Mouse (Mus musculus): Measurements from ENCODE around the gene Sftpd. TPM values are rescaled to one million over a fixed set of nuclear protein-coding genes. Genes with fewer than 3 reads are reported as not detected.

Sftpd gene
- polyA plus RNA-seq, 1 experiment from 2014 or later: not detected

DNA sequence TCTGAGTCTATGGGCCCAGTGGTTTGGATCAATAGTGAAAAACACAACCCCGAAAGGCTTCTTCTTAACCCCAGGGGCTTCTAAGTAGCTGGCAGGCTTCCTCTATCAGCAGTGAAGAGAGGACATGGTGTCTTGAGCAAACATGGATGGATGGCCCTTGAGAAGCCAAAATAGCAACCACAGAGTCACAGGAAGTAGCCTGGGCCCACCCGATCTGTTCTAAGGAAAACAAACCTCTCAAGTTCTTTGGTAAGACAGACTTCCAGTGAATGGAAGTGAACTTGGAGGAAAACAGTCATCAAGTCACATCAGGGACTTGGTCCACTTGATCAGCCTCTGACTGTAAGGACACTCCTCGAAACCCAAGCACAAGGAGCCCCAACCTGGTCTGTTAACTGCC is 38.0 kb downstream of the Sftpd start:
- no peak for DNase-seq (ENCODE audit: low spot score)
- WGBS: 85% methylated on average over 3 of the region's 3 CpGs

DNA sequence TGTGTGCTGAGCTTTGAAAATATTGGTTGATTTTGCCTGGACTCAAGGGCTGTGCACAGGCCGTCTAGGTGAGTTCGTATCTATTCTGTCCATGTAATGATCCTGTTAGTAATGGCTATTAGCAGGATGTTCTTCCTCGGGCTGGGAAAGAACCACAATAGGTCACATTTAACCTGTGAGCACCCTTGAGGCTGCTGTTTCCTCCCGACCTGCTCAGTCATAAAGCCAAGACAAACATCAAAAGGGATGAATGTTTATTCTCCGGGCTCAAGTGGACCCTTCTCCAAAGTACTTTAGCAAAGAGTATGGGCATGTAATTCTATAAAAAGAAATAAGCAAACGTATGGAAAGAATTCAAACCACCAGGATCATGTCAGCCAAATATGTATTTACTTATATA is 38.9 kb downstream of the Sftpd start:
- DNase-seq (ENCODE audit: low spot score): no peak
- H3K4me1 ChIP-seq: no peaks in the 10 kb centered on the region
- WGBS: 77% methylated on average over 6 of the region's 6 CpGs
- no peaks in the 10 kb centered on the region for H3K9me3 ChIP-seq
- H3K36me3 ChIP-seq (replicated peaks): no peaks in the 10 kb centered on the region
- no peak overlapping the region for H3K4me3 ChIP-seq
- no peaks in the 10 kb centered on the region for H3K27me3 ChIP-seq (replicated peaks; ENCODE audit: low read depth, poor library complexity, severe bottlenecking)
- no peak overlapping the region for H3K27ac ChIP-seq (replicated peaks)

More for the DNA sequence above, 38.0 kb downstream of the Sftpd start:
- Histone ChIP-seq H3K27me3 (replicated peaks; ENCODE audit: low read depth, poor library complexity, severe bottlenecking) (no peaks in the 10 kb centered on the region), H3K4me3 (no peak overlapping the region), H3K9me3 (no peaks in the 10 kb centered on the region), H3K4me1 (no peaks in the 10 kb centered on the region), H3K27ac (replicated peaks) (no peak overlapping the region), H3K36me3 (replicated peaks) (no peaks in the 10 kb centered on the region)

GRCm38 (mm10) chr14:41140686-41141085 is 44.3 kb downstream of the Sftpd start:
- WGBS: 89% methylated on average over 1 of the region's 1 CpGs
- Histone ChIP-seq H3K4me1 (no peaks in the 10 kb centered on the region), H3K27ac (replicated peaks) (no peak overlapping the region), H3K9me3 (no peaks in the 10 kb centered on the region), H3K4me3 (no peak overlapping the region), H3K27me3 (replicated peaks; ENCODE audit: low read depth, poor library complexity, severe bottlenecking) (no peaks in the 10 kb centered on the region), H3K36me3 (replicated peaks) (no peaks in the 10 kb centered on the region)
- no peak for DNase-seq (ENCODE audit: low spot score)

GRCm38 (mm10) chr14:41137006-41137405 is 47.9 kb downstream of the Sftpd start:
- Histone ChIP-seq H3K9me3 (no peaks in the 10 kb centered on the region), H3K4me3 (no peak overlapping the region), H3K27me3 (replicated peaks; ENCODE audit: low read depth, poor library complexity, severe bottlenecking) (no peaks in the 10 kb centered on the region), H3K4me1 (no peaks in the 10 kb centered on the region), H3K36me3 (replicated peaks) (no peaks in the 10 kb centered on the region), H3K27ac (replicated peaks) (no peak overlapping the region)
- no peak for DNase-seq (ENCODE audit: low spot score)

GRCm38 (mm10) chr14:41131540-41131939 is 53.4 kb downstream of the Sftpd start, which contains the start of gene Sftpa1:
Sftpa1 (plus strand) TSS chr14:41131782.
- WGBS: 83% methylated on average over 7 of the region's 7 CpGs
- Histone ChIP-seq H3K4me3 (no peak within 1 kb of the TSS), H3K4me1 (no peaks in the 10 kb centered on the region), H3K9me3 (no peaks in the 10 kb centered on the region), H3K27me3 (replicated peaks; ENCODE audit: low read depth, poor library complexity, severe bottlenecking) (no peaks in the 10 kb centered on the region), H3K27ac (replicated peaks) (no peak within 1 kb of the TSS), H3K36me3 (replicated peaks) (no peaks in the 10 kb centered on the region)
- no peak for DNase-seq (ENCODE audit: low spot score)

- no peaks in the 10 kb centered on the region for H3K4me1 ChIP-seq
- no peaks in the 10 kb centered on the region for H3K27me3 ChIP-seq (replicated peaks; ENCODE audit: low read depth, poor library complexity, severe bottlenecking)
- WGBS: 19% methylated on average over 4 of the region's 4 CpGs
- peak; percentile 49 for DNase-seq (ENCODE audit: low spot score)
- no peaks in the 10 kb centered on the region for H3K36me3 ChIP-seq (replicated peaks)
- no peaks in the 10 kb centered on the region for H3K9me3 ChIP-seq
- H3K27ac ChIP-seq (replicated peaks): no peak overlapping the region
- no peak overlapping the region for H3K4me3 ChIP-seq
These were observed 57.0 kb downstream of the Sftpd start for GRCm38 (mm10) chr14:41127997-41128396.

- DNase-seq (ENCODE audit: low spot score): no peak
- 88% methylated on average over 5 of the region's 5 CpGs for WGBS
- Histone ChIP-seq H3K9me3 (no peaks in the 10 kb centered on the region), H3K4me1 (no peaks in the 10 kb centered on the region), H3K36me3 (replicated peaks) (no peaks in the 10 kb centered on the region), H3K27me3 (replicated peaks; ENCODE audit: low read depth, poor library complexity, severe bottlenecking) (no peaks in the 10 kb centered on the region), H3K27ac (replicated peaks) (no peak overlapping the region), H3K4me3 (no peak overlapping the region)
These were observed 60.3 kb downstream of the Sftpd start for GRCm38 (mm10) chr14:41124683-41125082.

Other genes starting within 250 kb of the Sftpd start
- gene Tspan14, start 218.3 kb downstream of the Sftpd start, polyA plus RNA-seq (2016; fragmentation: Nextera tagmentation; extraction: Ambion mirVana): 88.1 and 92.5 TPM in 2 replicates
- 36.6 and 40.1 TPM in 2 replicates for gene Fam213a, start 171.4 kb downstream of the Sftpd start, polyA plus RNA-seq (2016; fragmentation: Nextera tagmentation; extraction: Ambion mirVana)
- 0.19 TPM in 1 of 2 replicates, not detected in the other for gene Dydc2, start 115.9 kb downstream of the Sftpd start, polyA plus RNA-seq (2016; fragmentation: Nextera tagmentation; extraction: Ambion mirVana)
- not detected in 2 replicates for gene Dydc1, start 112.2 kb downstream of the Sftpd start, polyA plus RNA-seq (2016; fragmentation: Nextera tagmentation; extraction: Ambion mirVana)
- not detected in 2 replicates for gene Mat1a, start 80.1 kb downstream of the Sftpd start, polyA plus RNA-seq (2016; fragmentation: Nextera tagmentation; extraction: Ambion mirVana)
- not detected in 2 replicates for gene Sftpa1, start 53.4 kb downstream of the Sftpd start, polyA plus RNA-seq (2016; fragmentation: Nextera tagmentation; extraction: Ambion mirVana)
- gene Mbl1, start 33.7 kb downstream of the Sftpd start, polyA plus RNA-seq (2016; fragmentation: Nextera tagmentation; extraction: Ambion mirVana): not detected in 2 replicates
- gene Gm2832, start 93.7 kb upstream of the Sftpd start, polyA plus RNA-seq (2016; fragmentation: Nextera tagmentation; extraction: Ambion mirVana): 0.09 and 0.19 TPM in 2 replicates
- not detected in 2 replicates for gene Gm5798, start 163.5 kb upstream of the Sftpd start, polyA plus RNA-seq (2016; fragmentation: Nextera tagmentation; extraction: Ambion mirVana)
- not detected in 2 replicates for gene Gm7945, start 201.2 kb upstream of the Sftpd start, polyA plus RNA-seq (2016; fragmentation: Nextera tagmentation; extraction: Ambion mirVana)
- gene Gm6482, start 223.1 kb upstream of the Sftpd start, polyA plus RNA-seq (2016; fragmentation: Nextera tagmentation; extraction: Ambion mirVana): not detected in 2 replicates